Mouse (Mus musculus): Measurements from ENCODE around the gene Zfp651. TPM values are rescaled to one million over a fixed set of nuclear protein-coding genes. Genes with fewer than 3 reads are reported as not detected.

Gene Zfp651
- total and polyA plus RNA-seq, 2 experiments from 2014 or later, result 16.3 to 48.8 TPM

DNA sequence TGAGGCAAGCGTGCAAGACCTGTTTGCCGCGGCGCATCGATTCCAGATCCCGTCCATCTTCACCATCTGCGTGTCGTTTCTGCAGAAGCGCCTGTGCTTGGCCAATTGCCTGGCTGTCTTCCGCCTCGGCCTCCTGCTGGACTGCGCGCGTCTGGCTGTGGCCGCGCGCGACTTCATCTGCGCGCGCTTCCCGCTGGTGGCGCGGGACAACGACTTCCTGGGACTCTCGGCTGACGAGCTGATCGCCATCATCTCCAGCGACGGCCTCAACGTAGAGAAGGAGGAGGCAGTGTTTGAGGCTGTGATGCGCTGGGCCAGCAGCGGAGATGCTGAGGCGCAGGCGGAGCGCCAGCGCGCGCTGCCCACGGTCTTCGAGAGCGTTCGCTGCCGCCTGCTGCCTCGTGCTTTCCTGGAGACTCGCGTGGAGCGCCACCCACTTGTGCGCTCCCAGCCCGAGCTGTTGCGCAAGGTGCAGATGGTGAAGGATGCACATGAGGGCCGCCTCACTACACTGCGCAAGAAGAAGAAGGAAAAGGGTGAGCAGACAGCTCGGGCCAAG is 19.0 kb downstream of the Zfp651 start:
- peak; percentile 17; the same call in 1 of the 2 replicates for TF ChIP-seq CTCF (IDR thresholded peaks at IDR 0.05; ENCODE audit: low read depth)
- Histone ChIP-seq H3K9me3 (ENCODE audit: low read length) (no peaks in the 10 kb centered on the region), H3K4me3 (ENCODE audit: low read depth, low read length) (peak overlapping the region; percentile 37), H3K9ac (peak overlapping the region; percentile 40), H3K4me1 (ENCODE audit: insufficient read depth) (no peaks in the 10 kb centered on the region), H3K36me3 (ENCODE audit: insufficient read depth) (no peaks in the 10 kb centered on the region), H3K27ac (ENCODE audit: low read depth, low read length) (no peak overlapping the region), H3K4me2 (ENCODE audit: low read depth) (peak overlapping the region; percentile 75), H3K27me3 (ENCODE audit: insufficient read depth, low read length) (peaks cover 16% of the 10 kb centered on the region)
- 9% methylated on average over 54 of the region's 54 CpGs for WGBS
- ATAC-seq (peak; percentile 78), DNase-seq (peak; percentile 78)

DNA sequence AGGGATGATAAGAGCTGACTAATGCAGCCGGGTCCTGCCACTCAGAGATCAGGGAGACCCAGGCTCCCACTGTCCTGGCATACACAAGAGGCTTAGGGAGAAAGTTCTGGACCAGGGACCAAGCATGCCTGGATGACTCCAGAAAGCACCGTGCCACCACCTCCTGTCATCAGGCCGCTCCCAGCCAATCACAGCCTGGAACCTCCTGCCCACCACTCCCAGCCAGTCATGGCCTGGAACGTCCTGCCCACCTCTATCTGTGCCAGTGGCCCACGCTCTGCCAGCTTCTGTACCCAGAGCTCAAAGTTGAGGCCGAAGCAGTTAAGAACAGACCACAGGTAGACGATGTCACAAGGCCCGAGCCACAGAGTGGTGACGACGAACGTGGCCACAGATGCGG is 25.7 kb downstream of the Zfp651 start:
- H3K4me3 ChIP-seq (ENCODE audit: low read depth, low read length), result no peak overlapping the region
- WGBS, result 85% methylated on average over 12 of the region's 12 CpGs
- no peaks in the 10 kb centered on the region for H3K9me3 ChIP-seq (ENCODE audit: low read length)
- no peak for ATAC-seq
- no peak overlapping the region for H3K27ac ChIP-seq (ENCODE audit: low read depth, low read length)
- H3K36me3 ChIP-seq (ENCODE audit: insufficient read depth), result no peaks in the 10 kb centered on the region
- DNase-seq, result no peak
- H3K9ac ChIP-seq, result no peak overlapping the region
- H3K4me1 ChIP-seq (ENCODE audit: insufficient read depth), result no peaks in the 10 kb centered on the region
- TF ChIP-seq CTCF (IDR thresholded peaks at IDR 0.05; ENCODE audit: low read depth), result no peak
- H3K27me3 ChIP-seq (ENCODE audit: insufficient read depth, low read length), result no peaks in the 10 kb centered on the region
- no peak overlapping the region for H3K4me2 ChIP-seq (ENCODE audit: low read depth)

DNA sequence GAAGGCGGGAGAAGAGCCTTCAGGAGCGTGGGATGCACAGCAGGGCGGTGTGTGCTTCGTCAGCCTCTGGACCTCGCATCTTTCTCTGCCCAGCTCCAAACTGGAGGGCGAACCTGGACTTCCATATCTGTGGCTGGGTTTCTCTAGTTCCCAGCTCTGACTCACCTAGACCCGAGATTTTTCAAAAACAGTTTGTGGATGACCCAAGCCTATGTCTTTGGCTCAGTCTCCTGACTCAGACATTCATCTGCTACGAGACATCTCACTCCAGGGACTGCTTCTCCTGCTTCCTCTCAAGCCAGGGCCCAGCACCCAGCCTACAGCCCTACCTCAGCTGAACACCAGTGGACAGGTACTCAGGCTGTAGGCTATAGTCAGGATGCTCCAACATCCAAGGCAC is 26.1 kb downstream of the Zfp651 start:
- no peaks in the 10 kb centered on the region for H3K4me1 ChIP-seq (ENCODE audit: insufficient read depth)
- WGBS, result 92% methylated on average over 8 of the region's 8 CpGs
- H3K4me3 ChIP-seq (ENCODE audit: low read depth, low read length), result no peak overlapping the region
- no peaks in the 10 kb centered on the region for H3K36me3 ChIP-seq (ENCODE audit: insufficient read depth)
- H3K9ac ChIP-seq, result no peak overlapping the region
- no peak overlapping the region for H3K27ac ChIP-seq (ENCODE audit: low read depth, low read length)
- ATAC-seq (no peak), DNase-seq (no peak)
- H3K27me3 ChIP-seq (ENCODE audit: insufficient read depth, low read length), result no peaks in the 10 kb centered on the region
- TF ChIP-seq CTCF (IDR thresholded peaks at IDR 0.05; ENCODE audit: low read depth), result no peak
- H3K9me3 ChIP-seq (ENCODE audit: low read length), result no peaks in the 10 kb centered on the region
- H3K4me2 ChIP-seq (ENCODE audit: low read depth), result no peak overlapping the region

DNA sequence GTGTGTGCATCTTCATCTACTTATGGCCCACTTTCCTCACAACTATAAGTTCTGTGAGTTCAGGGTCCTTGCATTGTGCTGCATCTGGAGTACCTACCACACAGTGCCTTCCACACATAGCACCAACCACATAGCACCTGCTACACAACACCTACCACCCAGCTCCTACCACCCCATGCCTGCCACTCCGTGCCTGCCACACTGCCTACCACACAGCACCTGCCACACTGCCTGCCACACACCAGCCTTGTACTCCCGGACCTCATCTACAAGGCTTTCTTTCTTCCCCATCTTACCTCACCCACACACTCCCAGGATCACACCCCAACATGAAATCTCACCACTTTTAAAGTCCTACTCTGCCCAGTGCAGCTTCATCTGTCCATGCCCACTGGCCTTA is 27.2 kb downstream of the Zfp651 start:
- no peak overlapping the region for H3K27ac ChIP-seq (ENCODE audit: low read depth, low read length)
- no peaks in the 10 kb centered on the region for H3K9me3 ChIP-seq (ENCODE audit: low read length)
- no peak overlapping the region for H3K9ac ChIP-seq
- 76% methylated on average over 2 of the region's 2 CpGs for WGBS
- H3K4me2 ChIP-seq (ENCODE audit: low read depth), result no peak overlapping the region
- no peak for TF ChIP-seq CTCF (IDR thresholded peaks at IDR 0.05; ENCODE audit: low read depth)
- no peaks in the 10 kb centered on the region for H3K27me3 ChIP-seq (ENCODE audit: insufficient read depth, low read length)
- no peaks in the 10 kb centered on the region for H3K36me3 ChIP-seq (ENCODE audit: insufficient read depth)
- DNase-seq, result no peak
- H3K4me3 ChIP-seq (ENCODE audit: low read depth, low read length), result no peak overlapping the region
- ATAC-seq, result no peak
- no peaks in the 10 kb centered on the region for H3K4me1 ChIP-seq (ENCODE audit: insufficient read depth)

DNA sequence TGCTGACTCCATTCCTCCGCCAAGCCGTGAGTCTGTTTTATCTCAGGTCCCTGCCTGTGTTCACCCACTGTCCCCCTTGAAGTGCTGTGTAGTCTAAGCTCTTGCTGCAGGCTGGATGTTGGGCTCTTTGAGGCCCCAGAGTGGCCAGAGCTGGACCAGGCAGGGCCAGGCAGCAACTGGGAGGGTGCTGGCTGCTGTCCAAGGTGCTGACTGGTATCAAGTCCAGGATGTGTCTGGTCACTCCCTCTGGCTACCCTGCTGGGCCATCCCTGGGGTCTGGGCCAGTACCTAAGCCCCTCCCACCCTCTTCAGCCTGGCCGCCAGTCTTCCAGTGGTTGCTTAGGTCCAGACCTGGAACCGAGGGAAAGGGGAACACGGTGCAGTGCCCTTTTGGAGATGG is 32.1 kb downstream of the Zfp651 start:
- H3K27ac ChIP-seq (ENCODE audit: low read depth, low read length), result no peak overlapping the region
- TF ChIP-seq CTCF (IDR thresholded peaks at IDR 0.05; ENCODE audit: low read depth), result no peak
- H3K36me3 ChIP-seq (ENCODE audit: insufficient read depth), result no peaks in the 10 kb centered on the region
- no peak overlapping the region for H3K4me2 ChIP-seq (ENCODE audit: low read depth)
- no peaks in the 10 kb centered on the region for H3K4me1 ChIP-seq (ENCODE audit: insufficient read depth)
- no peak overlapping the region for H3K9ac ChIP-seq
- no peaks in the 10 kb centered on the region for H3K27me3 ChIP-seq (ENCODE audit: insufficient read depth, low read length)
- H3K9me3 ChIP-seq (ENCODE audit: low read length), result no peaks in the 10 kb centered on the region
- DNase-seq (no peak), ATAC-seq (no peak)
- no peak overlapping the region for H3K4me3 ChIP-seq (ENCODE audit: low read depth, low read length)
- WGBS, result 17% methylated on average over 5 of the region's 5 CpGs

DNA sequence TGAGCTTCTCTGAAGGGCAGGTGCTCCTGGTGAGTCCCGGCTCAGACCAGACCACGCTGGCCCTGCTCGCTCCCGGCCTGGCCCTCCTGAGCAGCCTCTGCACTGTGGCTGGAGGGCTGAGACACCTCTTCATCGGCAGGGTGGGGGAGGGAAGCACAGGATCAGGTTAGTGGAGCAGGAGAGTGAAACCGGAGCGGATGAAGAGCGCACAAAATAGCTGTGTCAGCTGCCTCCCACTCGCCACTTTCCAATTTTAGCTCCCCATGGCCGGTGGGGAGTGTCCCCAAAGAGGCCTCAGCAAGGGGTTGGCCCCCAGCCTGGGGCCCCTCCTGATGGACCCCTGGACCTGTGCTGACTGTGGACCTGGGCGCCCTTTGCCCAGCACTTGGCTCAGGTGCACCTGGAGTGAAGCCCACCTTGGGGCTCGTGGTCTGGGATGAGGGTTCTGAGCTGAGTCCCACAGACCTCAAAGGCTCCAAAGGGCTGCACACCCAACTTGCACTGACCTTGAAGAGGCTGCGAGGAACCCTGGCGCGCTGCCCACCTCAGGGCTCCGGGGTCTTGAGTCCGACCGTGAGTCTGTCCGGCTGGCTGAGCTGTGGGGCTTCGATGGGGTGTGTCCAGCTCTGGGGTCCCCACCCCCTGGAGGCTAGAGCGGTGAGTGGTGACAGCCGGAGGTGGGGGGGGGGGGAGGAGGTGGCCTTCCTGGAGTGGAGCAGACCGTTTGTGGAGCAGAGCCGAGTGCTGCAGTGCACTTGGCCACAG is 32.8 kb downstream of the Zfp651 start, which contains the start of gene Hhatl:
TSS of gene Hhatl (minus strand) at position 751 of the 765 bp plus-strand sequence.
- Histone ChIP-seq H3K27me3 (ENCODE audit: insufficient read depth, low read length) (no peaks in the 10 kb centered on the region), H3K27ac (ENCODE audit: low read depth, low read length) (no peak within 1 kb of the TSS), H3K9ac (no peak within 1 kb of the TSS), H3K4me1 (ENCODE audit: insufficient read depth) (no peaks in the 10 kb centered on the region), H3K9me3 (ENCODE audit: low read length) (no peaks in the 10 kb centered on the region), H3K4me2 (ENCODE audit: low read depth) (no peak within 1 kb of the TSS), H3K36me3 (ENCODE audit: insufficient read depth) (no peaks in the 10 kb centered on the region), H3K4me3 (ENCODE audit: low read depth, low read length) (no peak within 1 kb of the TSS)
- ATAC-seq (no peak), DNase-seq (no peak)
- 46% methylated on average over 24 of the region's 24 CpGs for WGBS
- no peak for TF ChIP-seq CTCF (IDR thresholded peaks at IDR 0.05; ENCODE audit: low read depth)

DNA sequence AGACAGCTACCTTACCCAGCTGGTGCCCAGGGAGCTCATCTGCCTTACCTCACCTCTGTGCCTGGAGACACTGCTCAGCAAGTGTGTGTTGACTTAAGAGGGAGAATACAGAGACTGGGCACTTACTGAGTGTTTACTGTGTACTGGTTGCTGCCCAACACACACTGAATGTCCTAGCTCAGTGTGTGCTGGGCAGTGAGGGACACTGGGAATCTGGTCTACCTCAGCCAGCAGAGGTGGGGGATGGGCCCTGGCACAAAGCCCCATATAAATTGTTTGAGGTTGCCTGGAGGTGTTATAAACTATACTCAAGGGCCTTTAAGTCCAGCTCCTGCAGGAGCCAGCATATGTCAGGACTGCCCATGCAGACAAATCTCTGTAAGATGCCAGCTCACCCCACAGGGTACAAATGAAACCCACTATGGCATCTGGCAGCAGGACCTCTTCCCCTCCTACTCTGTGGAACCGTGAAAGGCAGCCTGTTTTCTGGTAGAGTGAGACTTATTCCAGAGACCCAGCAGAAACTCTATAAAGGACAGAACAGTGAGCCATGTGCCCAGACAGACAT is 35.9 kb downstream of the Zfp651 start:
- Histone ChIP-seq H3K9me3 (ENCODE audit: low read length) (no peaks in the 10 kb centered on the region), H3K4me1 (ENCODE audit: insufficient read depth) (no peaks in the 10 kb centered on the region), H3K27me3 (ENCODE audit: insufficient read depth, low read length) (no peaks in the 10 kb centered on the region), H3K9ac (no peak overlapping the region), H3K4me2 (ENCODE audit: low read depth) (no peak overlapping the region), H3K27ac (ENCODE audit: low read depth, low read length) (no peak overlapping the region), H3K36me3 (ENCODE audit: insufficient read depth) (no peaks in the 10 kb centered on the region), H3K4me3 (ENCODE audit: low read depth, low read length) (no peak overlapping the region)
- DNase-seq (no peak), ATAC-seq (0 out of 2 replicates have a peak, but pooled peaks have one; percentile 34)
- TF ChIP-seq CTCF (IDR thresholded peaks at IDR 0.05; ENCODE audit: low read depth), result no peak
- WGBS, result 35% methylated on average over 1 of the region's 1 CpGs

Data from forebrain, postnatal 0 days (tissue).